Mouse (Mus musculus) c-Kit-positive CD71-positive TER-119-negative erythroid progenitor cells, embryonic 14.5 days (primary cell): ENCODE data around the gene Cldn34b2.
"Not testable (repeated sequence)": the region's sequence is repeated elsewhere in the genome, so short reads cannot be mapped to it uniquely, and the experiment has no call there.

ENCODE experiments used
- DNase-seq: peaks from one replicate; pipeline ENCODE4 v3.0.0-alpha.2; 2013; ENCODE audit warnings: low read depth

The Cldn34b2 gene

GRCm38 (mm10) chrX:155128312-155128711, at the start of gene Cldn34b2:
Cldn34b2 (minus strand) TSS chrX:155128412.
- not testable (repeated sequence) for DNase-seq

- no peak for DNase-seq
These were observed 49.4 kb upstream of the Cldn34b2 start for GRCm38 (mm10) chrX:155177640-155178039.

- no peak for DNase-seq
These were observed 49.0 kb upstream of the Cldn34b2 start for GRCm38 (mm10) chrX:155177230-155177629.

- DNase-seq: no peak
These were observed 47.4 kb upstream of the Cldn34b2 start for GRCm38 (mm10) chrX:155175568-155175967.

- no peak for DNase-seq
These were observed 44.1 kb upstream of the Cldn34b2 start for GRCm38 (mm10) chrX:155172310-155172709.

GRCm38 (mm10) chrX:155171754-155172153, 43.5 kb upstream of the Cldn34b2 start:
- no peak for DNase-seq

- DNase-seq: no peak
These were observed 41.7 kb upstream of the Cldn34b2 start for GRCm38 (mm10) chrX:155169886-155170285.

GRCm38 (mm10) chrX:155167667-155168066, 39.5 kb upstream of the Cldn34b2 start:
- DNase-seq: no peak

- no peak for DNase-seq
These were observed 38.1 kb upstream of the Cldn34b2 start for GRCm38 (mm10) chrX:155166313-155166712.

GRCm38 (mm10) chrX:155163553-155163952, 35.3 kb upstream of the Cldn34b2 start:
- no peak for DNase-seq

- no peak for DNase-seq
These were observed 23.7 kb upstream of the Cldn34b2 start for GRCm38 (mm10) chrX:155151868-155152267.

- DNase-seq: peak; percentile 11
These were observed 16.5 kb upstream of the Cldn34b2 start for GRCm38 (mm10) chrX:155144718-155145117.

- no peak for DNase-seq
These were observed 30.2 kb downstream of the Cldn34b2 start for GRCm38 (mm10) chrX:155098024-155098423.

GRCm38 (mm10) chrX:155093566-155093965, 34.6 kb downstream of the Cldn34b2 start, which contains the start of gene Magea2:
Magea2 (minus strand) TSS chrX:155093666.
- not testable (repeated sequence) for DNase-seq

GRCm38 (mm10) chrX:155089693-155090092, 38.5 kb downstream of the Cldn34b2 start, which contains the start of gene Magea1:
Magea1 (minus strand) TSS chrX:155089793.
- DNase-seq: not testable (repeated sequence)
